Mouse (Mus musculus) cerebellum, adult 2 months (tissue): ENCODE data around the gene Crtc2.

Experiments
- CTCF ChIP-seq: fragments of 200-500 bp; IDR thresholded peaks from 2 replicates; pipeline ENCODE4 v1.5.1; 2011; ENCODE audit warnings: low read depth, mild to moderate bottlenecking, control low read depth, low read length, moderate library complexity, borderline replicate concordance; ENCODE audit not compliant: insufficient read depth
- POLR2A ChIP-seq: fragments of 200-500 bp; IDR thresholded peaks from 2 replicates; pipeline ENCODE4 v1.6.1; 2011; ENCODE audit warnings: low read length, control low read depth, borderline replicate concordance; ENCODE audit not compliant: insufficient read depth

GRCm38 (mm10) chr3:90263121-90263771 is 9.3 kb downstream of the Crtc2 start:
- no peak for TF ChIP-seq CTCF
- TF ChIP-seq POLR2A, result no peak
